Mouse (Mus musculus): Measurements from ENCODE around the gene Lhx1. TPM values are rescaled to one million over a fixed set of nuclear protein-coding genes. Genes with fewer than 3 reads are reported as not detected.

Lhx1 gene
- polyA plus RNA-seq, 1 experiment = not detected

- Histone ChIP-seq H3K27me3 (ENCODE audit: control insufficient read depth, insufficient read depth, insufficient read length) (no peaks in the 10 kb centered on the region), H3K4me3 (no peak overlapping the region), H3K79me2 (ENCODE audit: control insufficient read depth, insufficient read depth) (peaks cover 4% of the 10 kb centered on the region), H3K4me2 (ENCODE audit: low read depth) (no peak overlapping the region), H3ac (ENCODE audit: control insufficient read depth, insufficient read length) (no peak overlapping the region), H3K36me3 (ENCODE audit: control insufficient read depth, insufficient read depth) (peaks cover 37% of the 10 kb centered on the region)
- TF ChIP-seq TCF3 (IDR thresholded peaks at IDR 0.05; ENCODE audit: insufficient read length, low read depth) (no peak), MYOD1 (IDR thresholded peaks at IDR 0.05; ENCODE audit: control insufficient read depth in 1 of 3, insufficient read length in 2 of 3, low read depth in 2 of 3) (no peak), TCF12 (IDR thresholded peaks at IDR 0.05; ENCODE audit: insufficient read depth, poor library complexity, severe bottlenecking) (no peak), POLR2AphosphoS2 (IDR thresholded peaks at IDR 0.05; ENCODE audit: insufficient read length, low read depth) (no peak), POLR2A (IDR thresholded peaks at IDR 0.05; ENCODE audit: insufficient read length, low read depth) (no peak), CEBPB (IDR thresholded peaks at IDR 0.05; ENCODE audit: insufficient read depth, poor library complexity, severe bottlenecking) (no peak), SRF (IDR thresholded peaks at IDR 0.05; ENCODE audit: control insufficient read depth, insufficient read length, low read depth) (no peak), E2F4 (IDR thresholded peaks at IDR 0.05; ENCODE audit: insufficient read depth) (no peak), MAX (IDR thresholded peaks at IDR 0.05; ENCODE audit: low read depth) (no peak), USF1 (IDR thresholded peaks at IDR 0.05; ENCODE audit: low read depth) (no peak), REST (IDR thresholded peaks at IDR 0.05; ENCODE audit: insufficient read depth, insufficient read length) (no peak), MYOG (IDR thresholded peaks at IDR 0.05; ENCODE audit: control insufficient read depth in 1 of 3, insufficient read depth in 1 of 3, insufficient read length in 2 of 3, low read depth in 2 of 3) (no peak)
Observed at GRCm38 (mm10) chr11:84504296-84504695, 21.0 kb downstream of the Lhx1 start.

GRCm38 (mm10) chr11:84497944-84498343 lies 27.4 kb downstream of the Lhx1 start:
- TF ChIP-seq POLR2AphosphoS2 (IDR thresholded peaks at IDR 0.05; ENCODE audit: insufficient read length, low read depth) = no peak
- no peak for TF ChIP-seq SRF (IDR thresholded peaks at IDR 0.05; ENCODE audit: control insufficient read depth, insufficient read length, low read depth)
- no peak for TF ChIP-seq MAX (IDR thresholded peaks at IDR 0.05; ENCODE audit: low read depth)
- TF ChIP-seq E2F4 (IDR thresholded peaks at IDR 0.05; ENCODE audit: insufficient read depth) = no peak
- TF ChIP-seq CEBPB (IDR thresholded peaks at IDR 0.05; ENCODE audit: insufficient read depth, poor library complexity, severe bottlenecking) = no peak
- TF ChIP-seq POLR2A (IDR thresholded peaks at IDR 0.05; ENCODE audit: insufficient read length, low read depth) = no peak
- no peak for TF ChIP-seq MYOD1 (IDR thresholded peaks at IDR 0.05; ENCODE audit: control insufficient read depth in 1 of 3, insufficient read length in 2 of 3, low read depth in 2 of 3)
- TF ChIP-seq USF1 (IDR thresholded peaks at IDR 0.05; ENCODE audit: low read depth) = no peak
- TF ChIP-seq MYOG (IDR thresholded peaks at IDR 0.05; ENCODE audit: control insufficient read depth in 1 of 3, insufficient read depth in 1 of 3, insufficient read length in 2 of 3, low read depth in 2 of 3) = no peak
- no peak for TF ChIP-seq REST (IDR thresholded peaks at IDR 0.05; ENCODE audit: insufficient read depth, insufficient read length)
- no peak for TF ChIP-seq TCF3 (IDR thresholded peaks at IDR 0.05; ENCODE audit: insufficient read length, low read depth)
- TF ChIP-seq TCF12 (IDR thresholded peaks at IDR 0.05; ENCODE audit: insufficient read depth, poor library complexity, severe bottlenecking) = no peak
- Histone ChIP-seq H3ac (ENCODE audit: control insufficient read depth, insufficient read length) (no peak overlapping the region), H3K36me3 (ENCODE audit: control insufficient read depth, insufficient read depth) (peaks cover 22% of the 10 kb centered on the region), H3K27me3 (ENCODE audit: control insufficient read depth, insufficient read depth, insufficient read length) (no peaks in the 10 kb centered on the region), H3K79me2 (ENCODE audit: control insufficient read depth, insufficient read depth) (peaks cover 4% of the 10 kb centered on the region), H3K4me2 (ENCODE audit: low read depth) (no peak overlapping the region), H3K4me3 (no peak overlapping the region)

GRCm38 (mm10) chr11:84496901-84497300 lies 28.4 kb downstream of the Lhx1 start:
- no peak overlapping the region for H3K4me3 ChIP-seq
- TF ChIP-seq MYOG (IDR thresholded peaks at IDR 0.05; ENCODE audit: control insufficient read depth in 1 of 3, insufficient read depth in 1 of 3, insufficient read length in 2 of 3, low read depth in 2 of 3) (no peak), CEBPB (IDR thresholded peaks at IDR 0.05; ENCODE audit: insufficient read depth, poor library complexity, severe bottlenecking) (no peak), E2F4 (IDR thresholded peaks at IDR 0.05; ENCODE audit: insufficient read depth) (no peak), TCF3 (IDR thresholded peaks at IDR 0.05; ENCODE audit: insufficient read length, low read depth) (no peak), USF1 (IDR thresholded peaks at IDR 0.05; ENCODE audit: low read depth) (no peak)
- peaks cover 28% of the 10 kb centered on the region for H3K36me3 ChIP-seq (ENCODE audit: control insufficient read depth, insufficient read depth)
- H3K4me2 ChIP-seq (ENCODE audit: low read depth) = no peak overlapping the region
- peaks cover 4% of the 10 kb centered on the region for H3K79me2 ChIP-seq (ENCODE audit: control insufficient read depth, insufficient read depth)
- no peak overlapping the region for H3ac ChIP-seq (ENCODE audit: control insufficient read depth, insufficient read length)
- H3K27me3 ChIP-seq (ENCODE audit: control insufficient read depth, insufficient read depth, insufficient read length) = no peaks in the 10 kb centered on the region

- no peak overlapping the region for H3K4me2 ChIP-seq (ENCODE audit: low read depth)
Observed at GRCm38 (mm10) chr11:84495774-84496173, 29.6 kb downstream of the Lhx1 start.

More at GRCm38 (mm10) chr11:84495774-84496173, 29.6 kb downstream of the Lhx1 start:
- no peaks in the 10 kb centered on the region for H3K27me3 ChIP-seq (ENCODE audit: control insufficient read depth, insufficient read depth, insufficient read length)
- no peak overlapping the region for H3ac ChIP-seq (ENCODE audit: control insufficient read depth, insufficient read length)
- peaks cover 4% of the 10 kb centered on the region for H3K79me2 ChIP-seq (ENCODE audit: control insufficient read depth, insufficient read depth)
- H3K4me3 ChIP-seq = no peak overlapping the region
- TF ChIP-seq CEBPB (IDR thresholded peaks at IDR 0.05; ENCODE audit: insufficient read depth, poor library complexity, severe bottlenecking) = no peak
- TF ChIP-seq TCF3 (IDR thresholded peaks at IDR 0.05; ENCODE audit: insufficient read length, low read depth) = no peak
- no peak for TF ChIP-seq MYOG (IDR thresholded peaks at IDR 0.05; ENCODE audit: control insufficient read depth in 1 of 3, insufficient read depth in 1 of 3, insufficient read length in 2 of 3, low read depth in 2 of 3)
- no peak for TF ChIP-seq POLR2AphosphoS2 (IDR thresholded peaks at IDR 0.05; ENCODE audit: insufficient read length, low read depth)
- TF ChIP-seq POLR2A (IDR thresholded peaks at IDR 0.05; ENCODE audit: insufficient read length, low read depth) = no peak
- TF ChIP-seq MYOD1 (IDR thresholded peaks at IDR 0.05; ENCODE audit: control insufficient read depth in 1 of 3, insufficient read length in 2 of 3, low read depth in 2 of 3) = no peak
- no peak for TF ChIP-seq SRF (IDR thresholded peaks at IDR 0.05; ENCODE audit: control insufficient read depth, insufficient read length, low read depth)
- no peak for TF ChIP-seq REST (IDR thresholded peaks at IDR 0.05; ENCODE audit: insufficient read depth, insufficient read length)
- TF ChIP-seq E2F4 (IDR thresholded peaks at IDR 0.05; ENCODE audit: insufficient read depth) = no peak
- TF ChIP-seq USF1 (IDR thresholded peaks at IDR 0.05; ENCODE audit: low read depth) = no peak
- no peak for TF ChIP-seq TCF12 (IDR thresholded peaks at IDR 0.05; ENCODE audit: insufficient read depth, poor library complexity, severe bottlenecking)
- no peak for TF ChIP-seq MAX (IDR thresholded peaks at IDR 0.05; ENCODE audit: low read depth)
- H3K36me3 ChIP-seq (ENCODE audit: control insufficient read depth, insufficient read depth) = peaks cover 31% of the 10 kb centered on the region

Measured in myocyte (in vitro differentiated cells).